Mouse (Mus musculus) cerebellum, adult 2 months (tissue): Measurements from ENCODE around the gene Lnpep.

Source experiments
- CTCF ChIP-seq: fragments of 200-500 bp; IDR thresholded peaks from 2 replicates; pipeline ENCODE4 v1.5.1; 2011; ENCODE audit warnings: low read depth, mild to moderate bottlenecking, control low read depth, low read length, moderate library complexity, borderline replicate concordance; ENCODE audit not compliant: insufficient read depth
- POLR2A ChIP-seq: fragments of 200-500 bp; IDR thresholded peaks from 2 replicates; pipeline ENCODE4 v1.6.1; 2011; ENCODE audit warnings: low read length, control low read depth, borderline replicate concordance; ENCODE audit not compliant: insufficient read depth

DNA sequence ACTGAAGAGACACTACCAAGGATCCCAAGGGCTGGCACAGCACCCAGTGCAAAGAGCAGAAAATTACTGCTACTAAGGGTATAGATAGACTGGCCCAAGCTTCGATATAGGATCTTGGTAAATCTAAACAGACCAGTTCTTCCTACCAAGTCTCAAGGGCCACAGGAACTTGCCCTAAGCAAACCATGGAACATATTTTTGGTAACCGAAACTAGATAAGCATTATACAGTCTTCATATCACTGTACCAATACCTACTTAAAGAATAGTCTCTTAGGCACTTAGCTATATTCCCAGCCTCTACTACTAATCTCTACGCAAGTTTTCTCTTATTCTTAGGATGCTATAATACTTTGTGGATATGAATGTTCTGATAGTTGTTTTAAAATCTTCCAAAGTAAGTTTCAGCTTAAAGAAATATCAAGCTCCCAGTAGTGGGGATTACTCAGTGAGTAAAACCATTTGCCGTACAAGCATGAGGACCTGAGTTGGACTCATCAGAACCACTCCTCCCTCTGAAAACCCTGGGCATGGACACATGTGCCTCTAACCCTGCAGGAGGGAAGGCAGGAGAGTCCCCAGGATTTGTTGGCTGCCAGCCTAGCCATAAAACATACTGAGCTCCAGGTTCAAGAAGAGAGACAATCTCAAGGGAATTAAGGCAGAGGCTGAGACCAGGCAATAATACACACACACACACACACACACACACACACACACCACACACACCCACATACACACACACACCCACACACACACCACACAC is 7.2 kb downstream of the Lnpep start:
- TF ChIP-seq POLR2A (no peak), CTCF (no peak)
